Mouse (Mus musculus): Measurements from ENCODE around the gene Htatsf1. TPM values are rescaled to one million over a fixed set of nuclear protein-coding genes. Genes with fewer than 3 reads are reported as not detected.

Gene Htatsf1
- 87.6 TPM for polyA plus RNA-seq (2014; fragmentation: Illumina TruSeq; extraction: RNeasy Lipid Tissue Mini Kit (QIAGEN cat#74804); ENCODE audit: low read depth, low replicate concordance)

GRCm38 (mm10) chrX:57053174-57053992, at the start of gene Htatsf1:
Htatsf1 (plus strand) TSS chrX:57053583.

DNA sequence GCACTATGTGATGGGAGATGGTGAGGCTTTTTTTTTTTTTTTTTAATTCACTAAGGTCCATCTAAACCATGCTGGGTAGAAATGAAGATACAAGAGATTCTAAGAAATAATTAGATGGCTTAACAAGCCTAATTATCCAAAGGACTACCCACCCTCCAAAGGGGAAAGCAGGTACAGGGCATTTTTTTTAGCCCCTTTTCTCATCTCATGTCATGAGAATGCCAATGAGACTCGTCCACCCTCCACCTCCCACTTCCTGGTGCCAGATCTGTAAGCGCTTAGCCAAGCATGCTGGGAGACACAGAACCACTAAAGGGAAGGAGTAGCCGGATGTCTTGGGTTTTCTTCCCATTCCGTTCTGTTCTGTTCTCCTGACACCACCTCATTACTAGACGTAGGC, 10.6 kb upstream of the Htatsf1 start, which contains the start of gene Brs3:
Brs3 (plus strand) TSS at position 301 of the 400 bp plus-strand sequence.

DNA sequence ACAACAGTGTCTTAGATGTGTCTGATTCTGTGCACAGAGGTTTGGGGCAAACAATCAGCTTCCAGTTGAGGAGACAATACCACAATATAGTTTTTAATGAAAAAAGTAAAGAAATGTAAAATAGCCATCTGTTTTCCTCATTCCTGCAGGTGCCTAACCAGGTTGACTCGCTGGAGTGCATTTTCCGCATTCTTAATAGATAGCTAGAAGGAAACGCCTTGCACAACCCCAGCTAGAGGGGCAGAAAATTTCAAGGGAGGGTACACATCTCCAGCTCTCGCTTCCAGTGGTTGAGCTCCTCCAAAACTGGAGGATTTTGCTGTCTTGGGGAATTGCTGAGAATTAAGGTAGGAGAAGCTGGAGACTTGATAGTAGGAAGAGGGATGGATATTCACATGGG, 34.4 kb downstream of the Htatsf1 start, which contains the start of gene Vgll1:
Vgll1 (plus strand) TSS at position 301 of the 400 bp plus-strand sequence.

Other genes starting within 250 kb of the Htatsf1 start
- gene Map7d3, start 231.3 kb upstream of the Htatsf1 start, polyA plus RNA-seq (2014; fragmentation: Illumina TruSeq; extraction: RNeasy Lipid Tissue Mini Kit (QIAGEN cat#74804); ENCODE audit: low read depth, low replicate concordance), result 1.6 TPM
- gene Adgrg4, start 183.4 kb upstream of the Htatsf1 start, polyA plus RNA-seq (2014; fragmentation: Illumina TruSeq; extraction: RNeasy Lipid Tissue Mini Kit (QIAGEN cat#74804); ENCODE audit: low read depth, low replicate concordance), result 16.5 TPM
- not detected for gene Brs3, start 10.5 kb upstream of the Htatsf1 start, polyA plus RNA-seq (2014; fragmentation: Illumina TruSeq; extraction: RNeasy Lipid Tissue Mini Kit (QIAGEN cat#74804); ENCODE audit: low read depth, low replicate concordance)
- not detected for gene Vgll1, start 34.5 kb downstream of the Htatsf1 start, polyA plus RNA-seq (2014; fragmentation: Illumina TruSeq; extraction: RNeasy Lipid Tissue Mini Kit (QIAGEN cat#74804); ENCODE audit: low read depth, low replicate concordance)
- gene Cd40lg, start 158.6 kb downstream of the Htatsf1 start, polyA plus RNA-seq (2014; fragmentation: Illumina TruSeq; extraction: RNeasy Lipid Tissue Mini Kit (QIAGEN cat#74804); ENCODE audit: low read depth, low replicate concordance), result not detected